ENCODE assay signal across 1 mouse cellular context in the genomic region with DNA sequence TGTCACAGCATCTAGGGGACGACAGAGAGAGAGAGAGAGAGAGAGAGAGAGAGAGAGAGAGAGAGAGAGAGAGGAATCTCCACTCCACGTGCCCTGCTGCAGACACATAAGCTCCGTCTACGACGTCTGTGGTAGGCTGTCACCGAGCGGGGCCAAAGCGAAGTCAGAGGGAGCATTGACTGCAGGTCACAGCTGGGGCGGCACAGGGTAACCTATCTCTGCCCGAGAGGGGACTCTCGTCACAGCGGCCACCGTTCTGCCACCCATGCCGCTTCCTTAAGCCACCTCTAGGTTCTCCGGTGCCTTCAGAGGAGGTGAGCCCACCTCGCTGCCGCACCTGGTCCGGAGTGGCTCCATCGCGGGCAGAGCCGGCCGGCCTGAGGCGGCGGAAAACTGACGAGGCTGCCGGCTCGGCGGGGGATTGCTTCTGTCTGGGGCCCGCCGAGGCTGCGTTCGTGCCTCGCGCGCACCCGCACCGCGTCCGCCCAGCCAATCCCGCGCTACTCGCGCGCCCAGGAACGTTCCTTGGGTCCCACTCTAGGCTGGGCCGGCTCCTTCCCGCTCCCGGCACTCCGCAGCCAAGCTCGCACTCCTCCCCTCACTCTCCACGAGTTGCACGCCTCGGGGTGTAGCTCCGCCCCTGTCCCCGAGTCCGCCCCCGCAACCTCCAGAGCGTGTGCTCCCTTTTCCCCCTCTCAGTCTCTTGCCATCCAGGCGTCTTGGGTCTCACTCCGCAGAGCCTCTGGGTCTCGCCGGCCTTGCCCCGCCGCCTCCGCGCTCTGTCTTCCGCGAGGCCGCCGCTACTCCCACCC.
A peak's percentile ranks its signal among the peaks of the same experiment; 100 is the strongest.
TF ChIP-seq lines count a peak whose summit lies in the region.

A gene (plus strand): TSS at position 673 of the 812 bp plus-strand sequence.

TF ChIP-seq in CH12.LX, 34 proteins besides CTCF, POLR2A, EP300 and RAD21 (continued from another document):
- TF ChIP-seq TBP (conservative IDR thresholded peaks at IDR 0.05; ENCODE audit: low read depth, low read length), result peak; percentile 37; the same call in 1 of the 2 replicates
- TF ChIP-seq ELF1 (IDR thresholded peaks at IDR 0.05; ENCODE audit: low read depth, low read length), result peak; percentile 35; the same call in 1 of the 2 replicates
- TF ChIP-seq USF2 (conservative IDR thresholded peaks at IDR 0.05; ENCODE audit: low read depth, low read length), result 0 out of 2 replicates have a peak, but pooled peaks have one; percentile 11
- TF ChIP-seq MAFK (IDR thresholded peaks at IDR 0.05; ENCODE audit: insufficient replicate concordance, low read length), result no peak
- TF ChIP-seq E2F4 (IDR thresholded peaks at IDR 0.05; ENCODE audit: insufficient replicate concordance, low read depth, low read length), result no peak
- TF ChIP-seq PAX5 (IDR thresholded peaks at IDR 0.05; ENCODE audit: low read length), result no peak
- TF ChIP-seq BHLHE40 (IDR thresholded peaks at IDR 0.05; ENCODE audit: low read depth, low read length), result peak; percentile 83
- peak; percentile 46 for TF ChIP-seq MEF2A (IDR thresholded peaks at IDR 0.05; ENCODE audit: borderline replicate concordance, low read depth, low read length)
- peak; percentile 96 for TF ChIP-seq MAX (IDR thresholded peaks at IDR 0.05; ENCODE audit: low read length)
- TF ChIP-seq MYC (IDR thresholded peaks at IDR 0.05; ENCODE audit: low read depth, low read length), result peak; percentile 93
- peak; percentile 61 for TF ChIP-seq HCFC1 (IDR thresholded peaks at IDR 0.05; ENCODE audit: low read depth, low read length)
- TF ChIP-seq CHD1 (IDR thresholded peaks at IDR 0.05; ENCODE audit: low read depth, low read length), result no peak; the same call in 1 of the 2 replicates
- no peak for TF ChIP-seq JUN (IDR thresholded peaks at IDR 0.05; ENCODE audit: insufficient read depth, low read depth, low read length)
- TF ChIP-seq TCF12 (IDR thresholded peaks at IDR 0.05; ENCODE audit: low read depth, low read length), result peak; percentile 57; the same call in 1 of the 2 replicates
- 0 out of 2 replicates have a peak, but pooled peaks have one; percentile 49 for TF ChIP-seq ZMIZ1 (IDR thresholded peaks at IDR 0.05; ENCODE audit: low read depth, low read length)
- TF ChIP-seq POLR2AphosphoS2 (IDR thresholded peaks at IDR 0.05; ENCODE audit: low read depth, low read length), result peak; percentile 70
- TF ChIP-seq MXI1 (IDR thresholded peaks at IDR 0.05; ENCODE audit: low read depth, low read length), result peak; percentile 96
- TF ChIP-seq ZC3H11A (IDR thresholded peaks at IDR 0.05; ENCODE audit: low read depth, low read length), result no peak
- TF ChIP-seq GABPA (IDR thresholded peaks at IDR 0.05; ENCODE audit: insufficient replicate concordance, low read depth, low read length), result no peak
- no peak for TF ChIP-seq SMC3 (IDR thresholded peaks at IDR 0.05; ENCODE audit: low read depth, low read length)
- TF ChIP-seq ZKSCAN1 (IDR thresholded peaks at IDR 0.05; ENCODE audit: borderline replicate concordance, low read depth, low read length), result no peak
- TF ChIP-seq KAT2A (IDR thresholded peaks at IDR 0.05; ENCODE audit: insufficient replicate concordance, low read length), result no peak
- peak; percentile 51; the same call in 1 of the 2 replicates for TF ChIP-seq UBTF (IDR thresholded peaks at IDR 0.05; ENCODE audit: low read depth, low read length)
- TF ChIP-seq SIN3A (IDR thresholded peaks at IDR 0.05; ENCODE audit: low read length), result peak; percentile 93
